Mouse (Mus musculus) right cerebral cortex, postnatal 4 days (tissue): ENCODE results near the gene Sec24c.
A peak's percentile ranks its signal among the peaks of the same experiment; 100 is the strongest.
"Not testable (repeated sequence)": the region's sequence is repeated elsewhere in the genome, so short reads cannot be mapped to it uniquely, and the experiment has no call there.

ENCODE experiments used
- DNase-seq: peaks from one replicate; pipeline ENCODE4 v3.0.0-alpha.2; 2022

The Sec24c gene

GRCm38 (mm10) chr14:20700362-20700761 lies 26.3 kb downstream of the Sec24c start:
- DNase-seq = no peak

- no peak for DNase-seq
Measured at GRCm38 (mm10) chr14:20701554-20701953, 27.4 kb downstream of the Sec24c start.

GRCm38 (mm10) chr14:20702096-20702740 lies 28.1 kb downstream of the Sec24c start:
- no peak for DNase-seq

- DNase-seq = peak; percentile 93
Measured at GRCm38 (mm10) chr14:20702741-20703381, 28.8 kb downstream of the Sec24c start, which contains the start of gene Chchd1. Gene Chchd1, plus strand, starts transcription at chr14:20703006.

- not testable (repeated sequence) for DNase-seq
Measured at GRCm38 (mm10) chr14:20703461-20703860, 29.4 kb downstream of the Sec24c start.

GRCm38 (mm10) chr14:20707201-20708190 lies 33.4 kb downstream of the Sec24c start, which contains the start of gene Zswim8:
Gene Zswim8, plus strand, starts transcription at chr14:20707552.
- DNase-seq = peak; percentile 86

GRCm38 (mm10) chr14:20708239-20708638 lies 34.1 kb downstream of the Sec24c start:
- DNase-seq = no peak

- DNase-seq = no peak
Measured at GRCm38 (mm10) chr14:20713832-20714231, 39.7 kb downstream of the Sec24c start.

- DNase-seq = no peak
Measured at GRCm38 (mm10) chr14:20718443-20718842, 44.3 kb downstream of the Sec24c start.

GRCm38 (mm10) chr14:20719767-20720166 lies 45.7 kb downstream of the Sec24c start:
- no peak for DNase-seq

GRCm38 (mm10) chr14:20721371-20721770 lies 47.3 kb downstream of the Sec24c start:
- DNase-seq = no peak

- no peak for DNase-seq
Measured at GRCm38 (mm10) chr14:20723006-20723405, 48.9 kb downstream of the Sec24c start.

- DNase-seq = peak; percentile 76
Measured at GRCm38 (mm10) chr14:20724043-20724442, 49.9 kb downstream of the Sec24c start.

- DNase-seq = no peak
Measured at GRCm38 (mm10) chr14:20725660-20726339, 51.7 kb downstream of the Sec24c start.

GRCm38 (mm10) chr14:20729871-20730270 lies 55.8 kb downstream of the Sec24c start:
- no peak for DNase-seq

- no peak for DNase-seq
Measured at GRCm38 (mm10) chr14:20730853-20731602, 56.9 kb downstream of the Sec24c start.

GRCm38 (mm10) chr14:20733041-20733951 lies 59.2 kb downstream of the Sec24c start:
- no peak for DNase-seq

- DNase-seq = peak; percentile 76
Measured at GRCm38 (mm10) chr14:20733952-20734774, 60.1 kb downstream of the Sec24c start, which contains the start of gene Ndst2. Gene Ndst2, minus strand, starts transcription at chr14:20734562.

GRCm38 (mm10) chr14:20735052-20735451 lies 60.9 kb downstream of the Sec24c start:
- no peak for DNase-seq
